Mouse (Mus musculus) right cerebral cortex, adult 2 months (tissue): ENCODE data around the gene Cyp2b19.
"Not testable (repeated sequence)": the region's sequence is repeated elsewhere in the genome, so short reads cannot be mapped to it uniquely, and the experiment has no call there.

ENCODE experiments used
- DNase-seq, 2 experiments: peaks; one replicate each; pipeline ENCODE4 v3.0.0; 2021 to 2022; ENCODE audit warnings: low spot score in 2 of 2

The Cyp2b19 gene

GRCm38 (mm10) chr7:26756842-26757241 lies at the start of gene Cyp2b19:
TSS of gene Cyp2b19 (plus strand) at chr7:26757142.
- no peak for DNase-seq

GRCm38 (mm10) chr7:26711061-26711460 lies 45.9 kb upstream of the Cyp2b19 start:
- no peak for DNase-seq

GRCm38 (mm10) chr7:26738940-26739339 lies 18.0 kb upstream of the Cyp2b19 start:
- DNase-seq, result no peak

- no peak for DNase-seq
Observed at GRCm38 (mm10) chr7:26743948-26744347, 13.0 kb upstream of the Cyp2b19 start.

- no peak for DNase-seq
Observed at GRCm38 (mm10) chr7:26745486-26745885, 11.5 kb upstream of the Cyp2b19 start.

- no peak for DNase-seq
Observed at GRCm38 (mm10) chr7:26767084-26767483, 10.1 kb downstream of the Cyp2b19 start.

GRCm38 (mm10) chr7:26769881-26770470 lies 13.0 kb downstream of the Cyp2b19 start:
- no peak for DNase-seq

- no peak for DNase-seq
Observed at GRCm38 (mm10) chr7:26772866-26773586, 16.1 kb downstream of the Cyp2b19 start.

- DNase-seq, result no peak
Observed at GRCm38 (mm10) chr7:26775866-26776265, 18.9 kb downstream of the Cyp2b19 start.

GRCm38 (mm10) chr7:26777806-26778205 lies 20.9 kb downstream of the Cyp2b19 start:
- no peak for DNase-seq

GRCm38 (mm10) chr7:26778474-26778873 lies 21.5 kb downstream of the Cyp2b19 start:
- DNase-seq, result peak; percentile 13 to 45

GRCm38 (mm10) chr7:26779799-26780416 lies 23.0 kb downstream of the Cyp2b19 start:
- DNase-seq, result peak in 1 of 2 experiments; percentile 9

- peak; percentile 4 to 37 for DNase-seq
Observed at GRCm38 (mm10) chr7:26780510-26780909, 23.6 kb downstream of the Cyp2b19 start.

- DNase-seq, result no peak
Observed at GRCm38 (mm10) chr7:26780998-26781766, 24.2 kb downstream of the Cyp2b19 start.

GRCm38 (mm10) chr7:26781767-26782131 lies 24.8 kb downstream of the Cyp2b19 start:
- DNase-seq, result no peak

- no peak for DNase-seq
Observed at GRCm38 (mm10) chr7:26783163-26783562, 26.2 kb downstream of the Cyp2b19 start.

GRCm38 (mm10) chr7:26786013-26786412 lies 29.1 kb downstream of the Cyp2b19 start:
- DNase-seq, result not testable (repeated sequence)

- DNase-seq, result no peak
Observed at GRCm38 (mm10) chr7:26789984-26790383, 33.0 kb downstream of the Cyp2b19 start.

- peak in 1 of 2 experiments; percentile 7 for DNase-seq
Observed at GRCm38 (mm10) chr7:26800104-26800503, 43.2 kb downstream of the Cyp2b19 start.

- no peak for DNase-seq
Observed at GRCm38 (mm10) chr7:26800996-26801395, 44.1 kb downstream of the Cyp2b19 start.

GRCm38 (mm10) chr7:26808592-26808991 lies 51.6 kb downstream of the Cyp2b19 start, which contains the start of gene Cyp2g1:
TSS of gene Cyp2g1 (plus strand) at chr7:26808892.
- no peak for DNase-seq
